Mouse (Mus musculus) cerebral cortex, adult 2 months (tissue): ENCODE data around the gene Mlxip.

Experiments
- WGBS: fragments of 180-500 bp; shearing (Covaris S2); methylation state at CpG from one replicate; pipeline ENCODE4 v1.1.7; 2018; 5-methylcytosine and 5-hydroxymethylcytosine counted together

Mlxip gene

GRCm38 (mm10) chr5:123381968-123382367 is 12.6 kb upstream of the Mlxip start:
- 60% methylated on average over 20 of the region's 20 CpGs for WGBS

GRCm38 (mm10) chr5:123382686-123383085 is 11.9 kb upstream of the Mlxip start:
- WGBS, result 87% methylated on average over 8 of the region's 8 CpGs

GRCm38 (mm10) chr5:123388452-123388851 is 6.1 kb upstream of the Mlxip start:
- WGBS, result 35% methylated on average over 3 of the region's 3 CpGs

GRCm38 (mm10) chr5:123390536-123391441 is 3.8 kb upstream of the Mlxip start:
- 7% methylated on average over 16 of the region's 17 CpGs for WGBS

GRCm38 (mm10) chr5:123391442-123391809 is 3.2 kb upstream of the Mlxip start:
- 6% methylated on average over 5 of the region's 5 CpGs for WGBS

GRCm38 (mm10) chr5:123393786-123394302 is 754 bp upstream of the Mlxip start:
- WGBS, result 16% methylated on average over 5 of the region's 5 CpGs

GRCm38 (mm10) chr5:123394957-123395881 is 621 bp downstream of the Mlxip start:
- under 1% methylated on average over 65 of the region's 65 CpGs for WGBS

- 39% methylated on average over 8 of the region's 8 CpGs for WGBS
Observed at GRCm38 (mm10) chr5:123396901-123397464, 2.4 kb downstream of the Mlxip start.

GRCm38 (mm10) chr5:123397786-123398185 is 3.2 kb downstream of the Mlxip start:
- 66% methylated on average over 11 of the region's 11 CpGs for WGBS

- WGBS, result 85% methylated on average over 4 of the region's 4 CpGs
Observed at GRCm38 (mm10) chr5:123398856-123399498, 4.4 kb downstream of the Mlxip start.

- 76% methylated on average over 3 of the region's 3 CpGs for WGBS
Observed at GRCm38 (mm10) chr5:123404480-123404879, 9.9 kb downstream of the Mlxip start.

GRCm38 (mm10) chr5:123406952-123407351 is 12.4 kb downstream of the Mlxip start:
- 55% methylated on average over 2 of the region's 2 CpGs for WGBS

- 72% methylated on average over 3 of the region's 3 CpGs for WGBS
Observed at GRCm38 (mm10) chr5:123408176-123408575, 13.6 kb downstream of the Mlxip start.

- WGBS, result 90% methylated on average over 4 of the region's 4 CpGs
Observed at GRCm38 (mm10) chr5:123412193-123412592, 17.6 kb downstream of the Mlxip start.

- 39% methylated on average over 2 of the region's 2 CpGs for WGBS
Observed at GRCm38 (mm10) chr5:123413866-123414363, 19.3 kb downstream of the Mlxip start.

GRCm38 (mm10) chr5:123416149-123416548 is 21.6 kb downstream of the Mlxip start:
- WGBS, result 86% methylated on average over 3 of the region's 3 CpGs

GRCm38 (mm10) chr5:123416566-123417518 is 22.2 kb downstream of the Mlxip start:
- WGBS, result 62% methylated on average over 8 of the region's 8 CpGs

GRCm38 (mm10) chr5:123423885-123424284 is 29.3 kb downstream of the Mlxip start:
- WGBS, result 48% methylated on average over 2 of the region's 2 CpGs

GRCm38 (mm10) chr5:123427556-123427955 is 33.0 kb downstream of the Mlxip start:
- WGBS, result 69% methylated on average over 1 of the region's 1 CpGs
